Mouse (Mus musculus) forebrain, embryonic 16.5 days (tissue): Measurements from ENCODE around the gene Pgam1. TPM values are rescaled to one million over a fixed set of nuclear protein-coding genes. Genes with fewer than 3 reads are reported as not detected.

Experiments
- ATAC-seq: fragments of 200-750 bp; cut with Nextera tagmentation; 2 replicates; pipeline ENCODE4 v1.8.0; 2017; ENCODE audit warnings: mild to moderate bottlenecking, moderate library complexity
- H3K27ac ChIP-seq: fragments of 300-500 bp; sonication (generic); 2 replicates; pipeline ENCODE4 v1.5.1; 2014; ENCODE audit warnings: low read length, control low read depth
- H3K27me3 ChIP-seq: fragments of 300-500 bp; sonication (generic); replicated peaks from 2 replicates; pipeline ENCODE4 v1.6.1; 2014; ENCODE audit warnings: low read length; ENCODE audit not compliant: control insufficient read depth, insufficient read depth
- H3K36me3 ChIP-seq: fragments of 300-500 bp; sonication (generic); 2 replicates; pipeline ENCODE4 v1.6.1; 2014; ENCODE audit not compliant: control insufficient read depth, insufficient read depth
- H3K4me1 ChIP-seq: fragments of 300-500 bp; sonication (generic); replicated peaks from 2 replicates; pipeline ENCODE4 v1.6.1; 2014; ENCODE audit warnings: low read length; ENCODE audit not compliant: control insufficient read depth, insufficient read depth
- H3K4me2 ChIP-seq: fragments of 300-500 bp; sonication (generic); 2 replicates; pipeline ENCODE4 v1.6.1; 2014; ENCODE audit warnings: mild to moderate bottlenecking, low read length, control low read depth
- H3K4me3 ChIP-seq: fragments of 300-500 bp; sonication (generic); replicated peaks from 2 replicates; pipeline ENCODE4 v1.5.1; 2014; ENCODE audit warnings: mild to moderate bottlenecking, low read length, control low read depth
- H3K9ac ChIP-seq: fragments of 300-500 bp; sonication (generic); replicated peaks from 2 replicates; pipeline ENCODE4 v1.6.1; 2014; ENCODE audit warnings: low read depth, low read length, control low read depth
- H3K9me3 ChIP-seq: fragments of 300-500 bp; sonication (generic); 2 replicates; pipeline ENCODE4 v1.6.1; 2016; ENCODE audit warnings: low read length; ENCODE audit not compliant: control insufficient read depth
- WGBS: fragments of 180-500 bp; shearing (Covaris S2); extraction: QIAGEN DNeasy Blood & Tissue Kit; methylation state at CpG from one replicate; pipeline ENCODE4 v1.1.7; 2014; 5-methylcytosine and 5-hydroxymethylcytosine counted together
- polyA plus RNA-seq: library from polyadenylated mRNA; unstranded; fragments of >200 nt; fragmentation: Nextera tagmentation; extraction: Ambion mirVana; gene quantifications from 2 replicates; pipeline ENCODE4 v1.2.1, GENCODE M21; 2015

Pgam1 gene
- polyA plus RNA-seq, 1 experiment from 2014 or later = 488 TPM

GRCm38 (mm10) chr19:41952287-41952686 is 40.6 kb downstream of the Pgam1 start:
- ATAC-seq = no peak
- 81% methylated on average over 4 of the region's 4 CpGs for WGBS
- Histone ChIP-seq H3K9me3 (no peaks in the 10 kb centered on the region), H3K27ac (no peak overlapping the region), H3K4me1 (no peaks in the 10 kb centered on the region), H3K4me2 (no peak overlapping the region), H3K27me3 (no peaks in the 10 kb centered on the region), H3K36me3 (peaks cover 25% of the 10 kb centered on the region), H3K9ac (no peak overlapping the region), H3K4me3 (no peak overlapping the region)

- Histone ChIP-seq H3K4me3 (no peak overlapping the region), H3K4me1 (no peaks in the 10 kb centered on the region), H3K36me3 (peaks cover 31% of the 10 kb centered on the region), H3K9me3 (no peaks in the 10 kb centered on the region), H3K27me3 (no peaks in the 10 kb centered on the region), H3K4me2 (no peak overlapping the region), H3K27ac (no peak overlapping the region), H3K9ac (no peak overlapping the region)
- ATAC-seq = no peak
- WGBS = 90% methylated on average over 3 of the region's 3 CpGs
Observed at GRCm38 (mm10) chr19:41953574-41953973, 41.9 kb downstream of the Pgam1 start.

Other genes with a start within 250 kb of the Pgam1 start
- 18.2 and 21.3 TPM in 2 replicates for gene Slit1, start 168.3 kb upstream of the Pgam1 start, polyA plus RNA-seq
- 8.5 and 10.8 TPM in 2 replicates for gene Arhgap19, start 109.9 kb upstream of the Pgam1 start, polyA plus RNA-seq
- gene Frat1, start 82.0 kb upstream of the Pgam1 start, polyA plus RNA-seq = 28.9 and 31.9 TPM in 2 replicates
- 10.4 and 12.2 TPM in 2 replicates for gene Frat2, start 63.8 kb upstream of the Pgam1 start, polyA plus RNA-seq
- gene Rrp12, start 15.8 kb upstream of the Pgam1 start, polyA plus RNA-seq = 19.5 and 21.0 TPM in 2 replicates
- 71.0 and 72.3 TPM in 2 replicates for gene Exosc1, start 21.5 kb downstream of the Pgam1 start, polyA plus RNA-seq
- 90.2 and 99.3 TPM in 2 replicates for gene Zdhhc16, start 21.6 kb downstream of the Pgam1 start, polyA plus RNA-seq
- 35.0 and 39.4 TPM in 2 replicates for gene Mms19, start 69.2 kb downstream of the Pgam1 start, polyA plus RNA-seq
- gene Ubtd1, start 69.8 kb downstream of the Pgam1 start, polyA plus RNA-seq = 8.0 and 8.7 TPM in 2 replicates
- gene Ankrd2, start 124.1 kb downstream of the Pgam1 start, polyA plus RNA-seq = 0.30 and 0.51 TPM in 2 replicates
- gene Hoga1, start 133.7 kb downstream of the Pgam1 start, polyA plus RNA-seq = 0.66 and 0.82 TPM in 2 replicates
- not detected in 2 replicates for gene 4933411K16Rik, start 140.3 kb downstream of the Pgam1 start, polyA plus RNA-seq
- gene Morn4, start 174.4 kb downstream of the Pgam1 start, polyA plus RNA-seq = 181 and 182 TPM in 2 replicates
- 28.8 and 31.9 TPM in 2 replicates for gene Pi4k2a, start 178.5 kb downstream of the Pgam1 start, polyA plus RNA-seq
- 7.4 and 7.5 TPM in 2 replicates for gene Avpi1, start 217.1 kb downstream of the Pgam1 start, polyA plus RNA-seq
- 1.5 and 2.0 TPM in 2 replicates for gene Marveld1, start 235.5 kb downstream of the Pgam1 start, polyA plus RNA-seq